Mouse (Mus musculus) layer of hippocampus, adult 8-10 months (tissue): ENCODE data around the gene Tjap1. TPM values are rescaled to one million over a fixed set of nuclear protein-coding genes. Genes with fewer than 3 reads are reported as not detected.

Experiments
- DNase-seq, 2 experiments: peaks; one replicate each; pipeline ENCODE4 v3.0.0; 2022; ENCODE audit warnings: low spot score in 2 of 2
- microRNA-seq, 2 experiments: library from miRNA; unstranded; fragments of <30 nt; microRNA quantifications; one replicate each; pipeline ENCODE4 v1.2.0; 2022
- total RNA-seq, 4 experiments: library from RNA; stranded (reverse); gene quantifications; 2 replicates each; pipeline ENCODE4 v1.2.4; 2022

Gene Tjap1
- total RNA-seq, 4 experiments from 2014 or later: 38.3 to 60.4 (median 48.0) TPM

DNA sequence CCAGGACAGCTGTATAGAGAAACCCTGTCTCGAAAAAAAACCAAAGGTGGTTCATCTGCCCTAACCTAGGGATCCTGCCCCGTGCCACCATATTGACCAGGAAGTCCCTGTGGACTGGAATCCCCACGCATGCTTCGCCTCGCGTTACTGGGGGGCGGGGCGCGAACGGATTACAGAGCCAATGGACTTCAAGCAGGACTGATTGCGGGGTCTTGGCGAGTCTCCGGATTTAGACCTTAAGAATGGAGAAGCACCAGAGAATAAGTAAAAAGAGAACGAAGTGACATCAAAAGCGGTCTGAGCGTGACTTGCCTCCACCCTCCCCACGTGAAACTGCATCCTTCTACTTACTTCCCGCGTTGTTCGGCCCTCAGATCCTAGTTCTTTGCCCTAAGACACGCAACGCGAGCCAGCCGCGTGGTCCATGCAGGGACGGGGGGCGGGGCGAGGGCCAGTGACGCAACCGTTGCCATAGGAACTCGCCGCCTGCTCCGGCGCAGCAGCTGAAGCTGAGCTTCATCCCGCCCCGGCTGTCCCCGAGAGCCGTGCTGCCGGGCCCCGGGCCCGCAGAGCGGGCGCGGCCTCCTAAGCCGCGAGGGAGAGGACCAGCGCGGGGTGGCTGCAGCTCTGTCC lies 29.3 kb downstream of the Tjap1 start, which contains the start of gene Lrrc73:
TSS of gene Lrrc73 (plus strand) at position 80 of the 633 bp plus-strand sequence.
- peak; percentile 88 to 91 for DNase-seq

DNA sequence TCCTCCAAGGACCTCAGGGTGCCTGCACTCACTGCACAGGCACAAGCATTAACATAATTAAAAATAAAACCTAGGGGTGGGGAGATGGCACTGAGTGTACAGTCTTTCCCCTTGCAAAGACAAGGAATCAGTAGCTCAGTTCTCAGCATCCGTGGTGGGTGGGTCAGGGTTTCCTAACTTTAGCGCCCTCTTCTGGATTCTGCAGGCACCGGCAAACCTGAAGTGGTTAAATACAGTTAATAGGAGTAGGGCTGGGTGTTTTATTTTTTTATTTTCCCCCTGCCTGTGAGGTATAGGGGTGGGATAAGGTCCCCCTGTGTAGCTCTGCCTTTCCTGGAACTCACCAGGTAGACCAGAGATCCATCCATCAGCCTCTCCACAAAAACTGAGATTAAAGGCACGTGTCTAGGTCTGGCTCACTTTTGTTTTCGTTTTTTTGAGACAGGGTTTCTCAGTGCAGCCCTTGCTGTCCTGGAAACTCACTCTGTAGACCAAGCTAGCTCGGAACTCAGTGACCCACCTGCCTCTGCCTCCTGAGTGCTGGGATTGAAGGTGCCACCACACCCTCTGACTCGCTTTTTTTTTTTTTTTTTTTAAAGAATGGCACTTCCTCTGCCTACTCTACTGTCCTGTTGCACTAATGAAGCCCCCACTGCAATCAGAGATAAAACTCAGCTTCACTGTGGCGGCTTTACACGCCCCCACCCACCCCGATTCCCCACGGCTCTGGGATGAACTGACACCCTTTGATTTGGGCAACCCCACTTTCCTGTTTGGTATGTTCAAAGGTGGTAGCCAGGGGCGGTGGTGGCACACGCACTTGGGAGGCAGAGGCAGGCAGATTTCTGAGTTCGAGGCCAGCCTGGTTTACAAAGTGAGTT lies 30.0 kb downstream of the Tjap1 start:
- peak in 1 of 2 experiments; percentile 52 for DNase-seq

DNA sequence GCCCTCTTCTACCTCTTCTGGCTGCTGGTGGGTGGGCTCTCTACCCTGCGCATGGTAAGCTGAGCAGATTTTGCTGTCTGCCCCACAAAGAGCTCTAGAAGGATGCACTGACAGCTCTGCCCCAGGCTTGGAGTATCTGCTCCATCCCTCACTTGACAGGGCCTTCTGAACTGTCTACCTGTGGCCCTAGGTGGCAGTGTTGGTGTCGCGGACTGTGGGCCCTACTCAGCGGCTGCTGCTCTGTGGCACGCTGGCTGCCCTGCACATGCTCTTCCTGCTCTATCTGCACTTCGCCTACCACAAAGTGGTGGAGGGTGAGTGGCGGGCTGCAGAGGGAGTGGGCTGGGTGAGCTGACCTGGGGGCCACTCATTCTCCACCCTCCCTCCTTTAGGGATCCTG lies 31.7 kb downstream of the Tjap1 start:
- no peak for DNase-seq

DNA sequence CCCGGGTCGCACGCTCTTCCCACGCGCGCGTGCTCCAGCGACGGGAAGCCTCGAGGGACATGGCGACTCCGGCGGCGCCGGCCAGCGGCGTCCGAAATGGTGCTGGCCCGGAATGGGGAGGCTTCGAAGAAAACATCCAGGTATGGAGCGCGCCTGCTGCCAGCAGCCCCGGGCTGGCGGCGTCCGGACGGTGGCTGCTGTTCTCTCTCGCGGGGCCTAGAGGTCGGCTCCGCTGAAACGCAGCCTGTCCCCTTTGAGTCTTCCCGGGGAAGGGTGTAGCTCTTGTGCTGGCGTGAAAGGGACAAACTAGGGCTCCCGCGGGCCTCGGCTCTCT lies 34.7 kb downstream of the Tjap1 start:
- no peak for DNase-seq

DNA sequence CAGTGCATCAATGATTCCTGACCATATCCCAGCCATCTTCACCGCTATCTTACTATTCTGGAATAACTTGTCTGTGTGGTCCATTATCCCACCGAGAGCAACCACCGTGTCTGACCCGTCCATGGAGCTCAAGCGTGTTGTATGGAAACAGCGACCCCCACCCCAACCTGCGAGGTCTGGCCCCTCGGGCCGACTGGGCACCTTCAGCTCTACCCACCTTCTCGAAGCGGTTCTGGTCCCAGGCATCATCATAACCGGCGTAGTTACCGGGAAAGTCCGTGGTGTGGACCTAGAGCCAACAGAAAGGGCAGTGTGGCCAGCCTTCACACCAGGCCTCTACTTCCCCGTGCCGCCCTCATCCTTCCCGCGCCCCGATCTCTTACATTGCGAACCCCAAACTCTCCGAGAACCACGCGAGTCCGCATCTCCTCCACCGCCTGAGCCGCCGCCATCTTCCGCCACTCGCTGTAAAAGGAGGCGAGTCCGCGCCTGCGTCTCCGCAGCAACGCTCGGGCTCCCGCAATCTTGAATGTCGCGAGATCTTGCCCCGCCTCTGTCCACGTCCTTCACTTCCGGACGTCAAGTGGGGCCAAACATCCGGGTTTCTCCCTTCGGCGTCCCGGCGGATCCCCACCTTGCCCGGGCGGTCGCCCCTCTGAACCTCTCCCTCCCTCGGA lies 35.2 kb downstream of the Tjap1 start, which contains the start of the genes Polr1c and Yipf3:
TSS of gene Polr1c (minus strand) at position 543 of the 677 bp plus-strand sequence.
TSS of gene Yipf3 (plus strand) at position 569 of the 677 bp plus-strand sequence.
- peak; percentile 94 to 95 for DNase-seq

DNA sequence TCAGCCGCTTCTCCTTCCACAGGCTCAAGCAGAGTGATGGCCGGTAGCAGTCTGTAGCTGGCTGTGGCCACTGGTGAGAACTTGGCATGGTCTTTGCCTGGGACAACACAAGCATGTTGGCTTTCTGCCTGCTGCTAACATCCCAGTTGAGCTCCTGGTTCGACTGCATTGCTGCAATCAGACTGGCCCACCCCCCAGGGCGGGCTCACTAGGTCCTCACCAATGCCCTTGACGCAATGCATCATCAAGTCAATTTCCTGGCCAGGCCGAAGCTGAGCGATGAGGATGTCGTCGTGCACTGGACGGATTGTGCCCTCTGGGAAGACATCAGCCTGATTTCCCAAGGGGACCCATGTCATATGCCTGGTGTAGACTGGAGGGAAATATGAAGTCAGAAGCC lies 38.2 kb downstream of the Tjap1 start:
- DNase-seq: no peak

DNA sequence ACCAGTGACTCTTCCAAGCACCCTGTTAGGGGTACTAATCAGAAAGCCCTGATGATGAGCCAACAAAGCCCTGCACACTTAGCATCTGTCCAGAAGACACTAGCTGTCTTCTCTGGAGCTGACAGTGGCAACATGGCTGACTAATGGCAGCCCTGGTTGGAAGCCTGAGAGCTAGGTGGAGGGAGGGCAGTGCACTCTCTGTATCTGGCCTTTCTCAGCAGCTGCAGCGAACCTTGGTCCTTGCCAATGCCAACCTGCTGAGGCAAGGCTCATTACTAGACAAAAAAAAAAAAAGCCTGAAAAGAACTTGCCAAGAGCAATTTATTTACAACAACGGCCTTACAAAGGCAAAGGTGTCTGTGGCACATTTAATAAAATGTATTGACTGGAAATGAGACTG lies 39.2 kb downstream of the Tjap1 start:
- DNase-seq: no peak

DNA sequence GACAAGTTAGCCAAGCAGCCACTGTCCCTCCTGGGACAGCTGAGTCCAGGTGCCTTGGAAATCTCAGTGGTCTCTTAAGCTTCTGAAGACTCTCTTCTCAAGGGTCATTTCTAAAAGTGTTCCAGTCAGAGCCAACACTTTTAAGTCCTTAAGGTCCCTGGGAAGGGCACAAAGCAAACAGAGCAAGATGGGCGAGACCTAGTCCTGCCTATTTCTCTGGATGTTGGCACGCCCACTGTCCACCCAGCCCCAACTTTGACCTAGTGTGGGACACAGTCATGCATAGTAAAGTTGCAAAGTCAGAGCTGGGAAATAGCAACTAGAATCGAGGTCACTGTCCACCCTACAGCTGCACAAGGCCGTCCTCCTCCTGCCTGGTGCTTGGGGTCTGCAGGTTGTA lies 39.8 kb downstream of the Tjap1 start:
- DNase-seq: no peak

DNA sequence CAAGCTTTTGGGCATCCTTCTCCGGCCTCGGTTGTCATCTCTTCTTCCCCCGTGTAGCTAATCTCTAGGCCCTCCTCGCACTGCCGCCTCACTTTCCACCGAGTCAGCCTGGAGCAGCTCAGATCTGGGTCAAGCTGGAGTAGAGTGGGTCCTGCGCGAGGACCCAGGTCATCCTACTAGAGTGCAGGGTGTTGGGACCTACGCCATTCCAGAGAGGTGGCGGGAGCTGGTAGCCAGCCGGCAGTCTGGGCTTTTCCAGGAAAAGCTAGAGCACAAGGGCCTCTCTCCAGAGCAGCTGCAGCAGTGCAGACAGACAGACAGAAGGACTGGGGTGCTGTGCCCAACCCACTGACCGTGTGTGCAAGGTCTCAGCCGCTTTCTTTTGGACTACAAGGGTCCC lies 40.6 kb downstream of the Tjap1 start:
- no peak for DNase-seq

DNA sequence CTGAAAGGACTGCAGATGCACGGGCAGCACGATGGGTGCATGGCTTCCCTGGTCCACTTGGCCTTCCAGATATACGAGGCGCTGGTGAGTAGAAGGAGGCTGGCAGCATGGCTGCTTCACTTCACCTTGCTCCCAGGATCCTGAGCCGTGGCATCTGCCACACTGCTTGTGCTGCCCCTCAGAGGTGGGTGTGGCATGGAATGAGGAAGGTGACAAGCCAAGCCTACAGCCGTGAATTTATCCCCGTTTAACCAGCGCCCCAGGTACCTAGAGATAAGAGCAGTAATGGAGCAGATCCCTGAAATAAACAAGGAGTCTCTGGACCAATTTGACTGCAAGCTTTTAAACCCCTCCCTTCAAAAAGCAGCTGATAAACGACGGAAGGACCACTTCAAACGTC lies 41.4 kb downstream of the Tjap1 start:
- no peak for DNase-seq

DNA sequence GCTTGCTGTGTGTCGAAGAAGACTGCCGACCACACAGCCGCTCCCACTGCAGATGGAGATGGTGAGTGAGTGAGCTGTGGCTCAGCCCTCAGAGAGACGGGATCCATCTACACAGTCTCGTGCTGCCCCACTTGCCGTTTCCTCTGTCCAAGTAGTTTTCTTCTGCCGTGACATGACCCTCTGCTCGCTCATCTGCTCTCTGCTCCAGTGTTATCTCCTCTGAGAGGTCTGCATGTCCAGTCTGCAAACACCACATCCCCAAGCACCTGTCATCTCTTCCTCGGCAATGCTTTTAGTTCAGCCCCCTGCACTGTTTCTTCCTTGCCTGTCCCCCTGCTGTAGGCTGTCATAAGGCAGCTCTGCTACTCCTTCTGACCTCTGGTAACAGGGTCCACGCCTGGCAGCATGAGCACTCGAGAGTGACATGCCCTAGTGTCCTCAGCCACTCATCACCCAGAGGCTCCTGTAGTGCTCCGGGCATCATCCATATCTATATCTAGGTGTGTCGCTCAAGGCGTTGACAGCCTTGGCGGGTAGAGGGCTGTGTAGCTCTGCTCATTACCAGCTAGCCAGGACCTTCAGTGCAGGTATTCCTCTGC lies 43.2 kb downstream of the Tjap1 start:
- DNase-seq: no peak

DNA sequence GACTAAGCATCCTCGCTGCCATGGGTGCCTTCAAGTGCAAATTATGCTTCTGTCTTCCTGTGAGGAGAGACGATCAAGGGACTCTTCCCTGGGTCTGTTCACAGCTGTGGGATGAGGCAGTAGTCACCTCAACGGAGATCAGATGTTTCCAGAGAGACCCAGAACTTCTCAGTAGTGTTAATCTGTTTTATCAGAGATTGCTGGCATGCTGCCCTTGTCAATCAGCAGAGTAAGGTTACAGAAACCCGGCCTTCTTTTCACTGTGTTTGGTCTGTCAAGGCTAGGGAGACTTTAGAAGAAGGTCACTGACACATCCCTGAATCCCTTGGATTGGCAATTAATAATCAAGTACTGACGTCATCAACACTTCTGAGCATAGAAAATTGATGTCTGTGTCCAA lies 45.3 kb downstream of the Tjap1 start:
- DNase-seq: no peak

DNA sequence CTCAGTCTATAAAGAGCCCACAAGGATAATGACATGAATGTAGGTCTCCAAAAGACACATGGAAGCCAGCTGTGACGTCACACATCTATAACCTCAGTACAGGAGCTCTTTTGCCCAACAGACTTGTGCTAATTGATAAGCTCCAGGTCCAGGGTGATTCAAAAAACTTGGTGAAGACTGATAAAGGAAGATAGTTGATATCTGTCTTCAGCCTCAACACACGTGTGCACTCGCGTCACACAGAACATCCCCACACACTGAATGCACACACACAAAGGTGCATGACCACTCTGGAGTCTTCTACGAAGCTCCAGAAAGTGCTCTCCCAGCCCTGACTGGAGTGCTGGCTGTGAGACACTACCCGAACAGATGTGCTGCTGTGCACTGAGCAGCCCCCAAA lies 45.7 kb downstream of the Tjap1 start:
- DNase-seq: no peak

DNA sequence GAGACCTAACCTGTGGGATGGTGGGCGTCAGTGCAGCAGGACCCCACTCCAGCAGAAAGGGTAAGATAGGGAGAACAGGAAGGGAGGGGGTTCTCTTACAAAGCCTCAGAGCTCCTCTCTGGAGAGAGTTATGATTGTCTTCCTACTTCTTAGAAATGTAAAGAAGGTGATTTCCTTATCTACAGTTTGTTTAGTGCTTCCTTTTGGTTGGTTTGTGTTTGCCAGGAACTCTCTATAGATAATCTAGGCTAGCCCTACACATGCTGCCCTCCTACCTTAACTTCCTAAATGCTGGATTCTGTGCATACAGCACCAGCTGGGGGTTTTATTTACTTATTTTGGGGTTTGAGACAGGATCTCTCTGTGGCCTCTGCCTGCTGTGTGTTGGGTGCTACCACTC lies 46.8 kb downstream of the Tjap1 start:
- DNase-seq: no peak

DNA sequence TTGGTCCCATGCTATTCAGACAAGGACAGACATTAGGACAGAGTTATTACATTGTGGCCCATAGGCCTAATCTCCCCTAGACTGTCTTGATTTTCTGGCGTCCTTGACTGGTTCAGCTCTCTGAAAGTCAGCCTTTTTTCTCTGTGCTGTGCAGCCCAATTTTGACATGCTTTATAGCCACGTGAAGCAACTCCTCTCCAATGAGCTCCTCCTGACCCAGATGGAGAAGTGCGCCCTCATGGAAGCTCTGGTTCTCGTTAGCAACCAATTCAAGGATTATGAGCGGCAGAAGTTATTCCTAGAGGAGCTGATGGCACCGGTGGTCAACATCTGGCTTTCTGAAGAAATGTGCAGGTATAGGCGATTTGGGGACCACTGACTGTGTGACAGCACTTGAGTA lies 55.2 kb downstream of the Tjap1 start:
- DNase-seq: no peak

DNA sequence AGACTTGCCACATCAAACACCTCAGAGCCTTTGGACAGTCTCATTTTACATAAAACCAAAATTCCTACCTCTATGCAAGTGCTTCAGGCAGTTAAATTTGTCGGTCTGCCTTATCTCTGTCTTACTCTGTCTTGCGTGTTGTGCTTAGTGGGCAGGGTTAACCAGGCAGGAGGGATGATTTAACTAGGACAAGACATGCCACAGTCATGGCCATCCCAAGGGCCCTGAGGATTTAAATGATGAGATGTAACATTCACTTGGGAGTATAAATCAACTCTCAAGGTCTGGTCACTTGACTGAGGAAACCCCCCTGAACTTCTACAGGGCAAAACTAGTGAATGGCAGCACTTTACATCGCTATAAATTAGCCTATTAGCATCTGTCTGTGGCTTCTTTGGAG lies 61.2 kb downstream of the Tjap1 start:
- DNase-seq: no peak

DNA sequence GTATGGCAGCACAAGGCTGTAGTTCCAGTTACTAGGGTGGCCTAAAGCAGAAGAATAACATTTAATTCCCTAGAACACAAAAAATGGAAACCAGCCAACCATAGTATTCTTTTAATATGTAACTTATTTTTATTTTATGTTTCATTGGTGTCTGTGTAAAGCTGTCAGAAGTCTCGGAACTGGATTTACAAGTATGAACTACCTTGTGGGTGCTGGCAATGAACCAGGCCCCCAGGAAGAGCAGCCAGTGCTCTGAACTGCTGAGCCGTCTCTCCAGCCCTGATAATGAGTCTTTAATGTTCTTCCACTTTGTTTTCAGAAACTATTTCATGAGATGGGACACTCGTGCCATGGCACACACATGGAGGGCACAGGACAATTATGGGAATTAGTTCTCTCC lies 72.3 kb downstream of the Tjap1 start:
- DNase-seq: no peak

Small RNA genes within 50 kb of the gene (microRNA-seq; reads per million reads assigned to microRNA genes)
- gene Mir693: 0 reads per million in 2 experiments

Other genes with a start within 250 kb of the Tjap1 start
- gene Mrps18a, start 172.0 kb downstream of the Tjap1 start, total RNA-seq: 10 to 100 TPM; 87.2 to 94.3 (median 90.5) TPM
- gene Rsph9, start 138.8 kb downstream of the Tjap1 start, total RNA-seq: 10 to 100 TPM; 24.8 to 32.8 (median 28.2) TPM
- gene Mad2l1bp, start 129.5 kb downstream of the Tjap1 start, total RNA-seq: 10 to 100 TPM in 3 of 4 experiments, 1 to 10 TPM in 1; 10.0 to 12.4 (median 10.3) TPM
- gene Gtpbp2, start 122.0 kb downstream of the Tjap1 start, total RNA-seq: 100 to 1,000 TPM; 114 to 165 (median 136) TPM
- 1 to 10 TPM; 6.6 to 7.7 (median 6.9) TPM for gene Polh, start 80.4 kb downstream of the Tjap1 start, total RNA-seq
- gene Xpo5, start 80.2 kb downstream of the Tjap1 start, total RNA-seq: 10 to 100 TPM; 39.5 to 54.2 (median 46.8) TPM
- gene Polr1c, start 35.0 kb downstream of the Tjap1 start, total RNA-seq: 10 to 100 TPM; 35.5 to 42.5 (median 39.4) TPM
- gene Yipf3, start 34.9 kb downstream of the Tjap1 start, total RNA-seq: 10 to 100 TPM; 78.5 to 96.9 (median 84.1) TPM
- 10 to 100 TPM; 55.1 to 62.2 (median 58.1) TPM for gene Lrrc73, start 29.5 kb downstream of the Tjap1 start, total RNA-seq
- gene Dlk2, start 14.4 kb upstream of the Tjap1 start, total RNA-seq: 10 to 100 TPM; 41.3 to 51.6 (median 41.8) TPM
- gene Abcc10, start 45.3 kb upstream of the Tjap1 start, total RNA-seq: 10 to 100 TPM in 2 of 4 experiments, 1 to 10 TPM in 2; 9.8 to 12.0 (median 10.0) TPM
- 10 to 100 TPM; 58.6 to 65.2 (median 62.2) TPM for gene Zfp318, start 100.7 kb upstream of the Tjap1 start, total RNA-seq
- 1 to 10 TPM; 3.9 to 7.1 (median 4.2) TPM for gene Crip3, start 145.9 kb upstream of the Tjap1 start, total RNA-seq
- 1 to 10 TPM in 1 of 4 experiments, under 1 TPM in 3; 0.23 to 1.2 (median 0.84) TPM for gene Slc22a7, start 155.4 kb upstream of the Tjap1 start, total RNA-seq
- gene Ttbk1, start 204.6 kb upstream of the Tjap1 start, total RNA-seq: 100 to 1,000 TPM; 101 to 124 (median 111) TPM
- 1 to 10 TPM; 4.1 to 7.5 (median 6.0) TPM for gene Dnph1, start 213.7 kb upstream of the Tjap1 start, total RNA-seq